Mouse (Mus musculus): Measurements from ENCODE around the gene Rap1gds1.

The Rap1gds1 gene

GRCm38 (mm10) chr3:138880999-138881724 lies 193.8 kb downstream of the Rap1gds1 start:
- no peak for DNase-seq (ENCODE audit: low spot score in 2 of 2)

GRCm38 (mm10) chr3:138877741-138878140 lies 197.3 kb downstream of the Rap1gds1 start:
- no peak for DNase-seq (ENCODE audit: low spot score in 2 of 2)

- no peak for DNase-seq (ENCODE audit: low spot score in 2 of 2)
Measured at GRCm38 (mm10) chr3:138876931-138877361, 198.1 kb downstream of the Rap1gds1 start.

- no peak for DNase-seq (ENCODE audit: low spot score in 2 of 2)
Measured at GRCm38 (mm10) chr3:138876418-138876817, 198.6 kb downstream of the Rap1gds1 start.

- DNase-seq (ENCODE audit: low spot score in 2 of 2), result no peak
Measured at GRCm38 (mm10) chr3:138875936-138876335, 199.1 kb downstream of the Rap1gds1 start.

Data from spleen, postnatal 36 days (tissue).